10 mouse cellular contexts compared by ENCODE assay signal in the genomic region with DNA sequence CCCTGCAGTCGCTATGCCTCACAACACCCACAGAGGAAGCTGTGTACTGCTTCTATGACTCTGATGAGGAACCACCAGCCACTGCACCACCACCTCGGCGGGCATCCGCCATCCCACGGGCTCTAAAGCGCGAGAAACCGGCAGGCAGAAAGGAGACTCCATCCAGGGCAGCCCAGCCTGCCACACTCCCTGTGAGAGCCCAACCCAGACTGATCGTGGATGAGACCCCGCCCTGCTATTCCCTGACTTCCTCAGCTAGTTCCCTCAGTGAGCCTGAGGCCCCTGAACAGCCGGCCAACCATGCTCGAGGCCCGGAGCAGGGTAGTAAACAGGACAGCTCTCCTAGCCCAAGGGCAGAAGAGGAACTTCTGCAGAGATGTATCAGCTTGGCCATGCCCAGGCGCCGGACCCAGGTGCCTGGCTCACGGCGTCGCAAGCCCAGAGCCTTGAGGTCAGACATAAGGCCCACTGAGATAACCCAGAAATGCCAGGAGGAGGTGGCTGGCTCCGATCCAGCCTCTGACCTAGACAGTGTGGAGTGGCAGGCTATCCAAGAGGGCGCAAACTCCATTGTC. TPM values are rescaled to one million over a fixed set of nuclear protein-coding genes. Genes with fewer than 3 reads are reported as not detected.
DNase-seq lines count a peak whose midpoint lies in the region; ATAC-seq lines count a peak whose summit lies in the region.
"Had no signal": no experiment of that assay in that cellular context is flagged by ENCODE, and none has a peak within 500 bp of the region (broad histone marks: within the 10 kb centered on the region; RNA-seq: fewer than 3 reads in every experiment).

No protein-coding gene starts in this region.

- DNase-seq in heart, adult 8-10 months (ENCODE audit: low spot score), result no peak
- DNase-seq in embryonic facial prominence, embryonic 14.5 days (ENCODE audit: low spot score), result no peak
- no peak for DNase-seq in thymus, postnatal 0 days (ENCODE audit: low spot score)
- DNase-seq in adipocyte (ENCODE audit: low spot score), result no peak
- DNase-seq: forebrain, postnatal 0 days had no signal

- H3K27ac ChIP-seq in heart, embryonic 14.5 days (replicated peaks in 1 of 2; ENCODE audit: control insufficient read depth in 1 of 2, insufficient read depth in 1 of 2, low read depth in 2 of 2, low read length in 2 of 2), result no peak overlapping the region
- no peak overlapping the region for H3K27ac ChIP-seq in neural tube, embryonic 12.5 days
- no peak overlapping the region for H3K27ac ChIP-seq in neural tube, embryonic 15.5 days (replicated peaks)
- no peak overlapping the region for H3K27ac ChIP-seq in embryonic facial prominence, embryonic 14.5 days (replicated peaks; ENCODE audit: low read depth, low read length)
- peak overlapping the region; percentile 57 for H3K27ac ChIP-seq in stomach, embryonic 16.5 days (ENCODE audit: low read length)
- H3K27ac ChIP-seq: kidney, postnatal 0 days had no signal

- no peaks in the 10 kb centered on the region for H3K9me3 ChIP-seq in heart, embryonic 14.5 days (ENCODE audit: control insufficient read depth, low read length)
- no peaks in the 10 kb centered on the region for H3K9me3 ChIP-seq in neural tube, embryonic 12.5 days
- no peaks in the 10 kb centered on the region for H3K9me3 ChIP-seq in neural tube, embryonic 15.5 days (replicated peaks)
- H3K9me3 ChIP-seq in embryonic facial prominence, embryonic 14.5 days (ENCODE audit: control insufficient read depth, low read length), result no peaks in the 10 kb centered on the region
- no peaks in the 10 kb centered on the region for H3K9me3 ChIP-seq in stomach, embryonic 16.5 days (replicated peaks; ENCODE audit: control insufficient read depth, low read length)

- peak overlapping the region; percentile 34 for H3K9ac ChIP-seq in heart, embryonic 14.5 days (ENCODE audit: low read length)
- no peak overlapping the region for H3K9ac ChIP-seq in neural tube, embryonic 12.5 days
- H3K9ac ChIP-seq in neural tube, embryonic 15.5 days (replicated peaks), result no peak overlapping the region
- 0 out of 2 replicates have a peak overlapping the region, but pooled peaks have one; percentile 6 for H3K9ac ChIP-seq in embryonic facial prominence, embryonic 14.5 days (ENCODE audit: low read depth, low read length)
- peak overlapping the region; percentile 60 for H3K9ac ChIP-seq in stomach, embryonic 16.5 days (ENCODE audit: low read length)
- H3K9ac ChIP-seq: forebrain, postnatal 0 days had no signal

- H3K4me3 ChIP-seq in heart, embryonic 14.5 days (ENCODE audit: control insufficient read depth in 1 of 2, insufficient read depth in 1 of 2, low read depth in 1 of 2, low read length in 2 of 2), result no peak overlapping the region; a peak in 1 of 4 replicates
- H3K4me3 ChIP-seq in neural tube, embryonic 12.5 days, result no peak overlapping the region
- no peak overlapping the region for H3K4me3 ChIP-seq in neural tube, embryonic 15.5 days (replicated peaks)
- no peak overlapping the region for H3K4me3 ChIP-seq in embryonic facial prominence, embryonic 14.5 days (ENCODE audit: low read depth, low read length)
- 0 out of 2 replicates have a peak overlapping the region, but pooled peaks have one; percentile 5 for H3K4me3 ChIP-seq in stomach, embryonic 16.5 days (replicated peaks; ENCODE audit: low read length)

- peaks cover 22 to 40% of the 10 kb centered on the region in 2 experiments for H3K4me1 ChIP-seq in heart, embryonic 14.5 days (ENCODE audit: control insufficient read depth in 2 of 2, insufficient read depth in 2 of 2, low read length in 2 of 2)
- H3K4me1 ChIP-seq in neural tube, embryonic 12.5 days, result peaks cover 36% of the 10 kb centered on the region
- H3K4me1 ChIP-seq in neural tube, embryonic 15.5 days, result peaks cover 55% of the 10 kb centered on the region
- H3K4me1 ChIP-seq in embryonic facial prominence, embryonic 14.5 days (ENCODE audit: control insufficient read depth, insufficient read depth, low read length), result no peaks in the 10 kb centered on the region
- H3K4me1 ChIP-seq in stomach, embryonic 16.5 days (ENCODE audit: control insufficient read depth, insufficient read depth, low read length), result peaks cover 13% of the 10 kb centered on the region

- no peak for ATAC-seq in heart, embryonic 14.5 days (ENCODE audit: insufficient number of reproducible peaks, insufficient read depth, low FRiP score, low read depth)
- no peak for ATAC-seq in neural tube, embryonic 12.5 days (ENCODE audit: low FRiP score, low read depth)
- ATAC-seq in neural tube, embryonic 15.5 days (ENCODE audit: low FRiP score), result no peak
- no peak for ATAC-seq in embryonic facial prominence, embryonic 14.5 days (ENCODE audit: low read depth)
- ATAC-seq in stomach, embryonic 16.5 days (ENCODE audit: insufficient read depth, low FRiP score), result peak; percentile 49; the same call in 1 of the 2 replicates
- ATAC-seq: forebrain, postnatal 0 days had no signal

- H3K27me3 ChIP-seq in heart, embryonic 14.5 days (ENCODE audit: control insufficient read depth, insufficient read depth, low read length), result peaks cover 75% of the 10 kb centered on the region
- peaks cover 61% of the 10 kb centered on the region for H3K27me3 ChIP-seq in neural tube, embryonic 12.5 days (replicated peaks)
- no peaks in the 10 kb centered on the region for H3K27me3 ChIP-seq in neural tube, embryonic 15.5 days (replicated peaks)
- peaks cover 73% of the 10 kb centered on the region for H3K27me3 ChIP-seq in embryonic facial prominence, embryonic 14.5 days (replicated peaks; ENCODE audit: control insufficient read depth, insufficient read depth, low read length)
- H3K27me3 ChIP-seq in stomach, embryonic 16.5 days (ENCODE audit: control insufficient read depth, insufficient read depth, low read length), result peaks cover 56% of the 10 kb centered on the region

- H3K4me2 ChIP-seq in heart, embryonic 14.5 days (ENCODE audit: low read length), result peak overlapping the region; percentile 21; the same call in 1 of the 2 replicates
- peak overlapping the region; percentile 1; the same call in 1 of the 2 replicates for H3K4me2 ChIP-seq in neural tube, embryonic 12.5 days (replicated peaks)
- H3K4me2 ChIP-seq in neural tube, embryonic 15.5 days, result no peak overlapping the region
- no peak overlapping the region for H3K4me2 ChIP-seq in embryonic facial prominence, embryonic 14.5 days (ENCODE audit: low read depth, low read length)
- peak overlapping the region; percentile 17; the same call in 1 of the 2 replicates for H3K4me2 ChIP-seq in stomach, embryonic 16.5 days (ENCODE audit: low read depth, low read length)

- 21% methylated on average over 20 of the region's 20 CpGs for WGBS in heart, embryonic 14.5 days
- 47% methylated on average over 20 of the region's 20 CpGs for WGBS in neural tube, embryonic 12.5 days
- 50% methylated on average over 20 of the region's 20 CpGs for WGBS in neural tube, embryonic 15.5 days
- WGBS in embryonic facial prominence, embryonic 14.5 days, result 45% methylated on average over 13 of the region's 20 CpGs
- WGBS in stomach, embryonic 16.5 days, result 40% methylated on average over 20 of the region's 20 CpGs

- H3K36me3 ChIP-seq in heart, embryonic 14.5 days (ENCODE audit: control insufficient read depth, insufficient read depth, low read length), result peaks cover 11% of the 10 kb centered on the region
- H3K36me3 ChIP-seq in neural tube, embryonic 12.5 days, result peaks cover 98% of the 10 kb centered on the region
- peaks cover 95% of the 10 kb centered on the region for H3K36me3 ChIP-seq in neural tube, embryonic 15.5 days
- peaks cover 21% of the 10 kb centered on the region; the same call in 1 of the 2 replicates for H3K36me3 ChIP-seq in embryonic facial prominence, embryonic 14.5 days (ENCODE audit: control insufficient read depth, insufficient read depth, low read length)
- peaks cover 5% of the 10 kb centered on the region; the same call in 1 of the 2 replicates for H3K36me3 ChIP-seq in stomach, embryonic 16.5 days (ENCODE audit: control insufficient read depth, insufficient read depth, low read length)

RNA-seq across cellular contexts. Expression of a gene that starts 6.6 kb away (rescaled TPM):
- 28.9 and 30.8 TPM in 2 replicates for polyA plus RNA-seq in heart, embryonic 14.5 days (2014; fragmentation: Nextera tagmentation; extraction: Ambion mirVana)
- 10 to 100 TPM; 14.3 to 19.8 (median 16.3) TPM for total RNA-seq in heart, adult 8-10 months (2022)
- 37.7 and 41.1 TPM in 2 replicates for polyA plus RNA-seq in neural tube, embryonic 12.5 days (2016; fragmentation: Nextera tagmentation; extraction: Ambion mirVana)
- 26.9 and 36.6 TPM in 2 replicates for polyA plus RNA-seq in neural tube, embryonic 15.5 days (2015; fragmentation: Nextera tagmentation; extraction: Ambion mirVana)
- 38.5 and 46.3 TPM in 2 replicates for polyA plus RNA-seq in embryonic facial prominence, embryonic 14.5 days (2014; fragmentation: Nextera tagmentation; extraction: Ambion mirVana)
- polyA plus RNA-seq in stomach, embryonic 16.5 days (2015; fragmentation: Nextera tagmentation; extraction: Ambion mirVana), result 46.6 and 48.1 TPM in 2 replicates
- polyA plus RNA-seq in thymus, postnatal 0 days (2015; fragmentation: Nextera tagmentation; extraction: Ambion mirVana), result 72.7 and 81.1 TPM in 2 replicates

RNA-seq across cellular contexts. Expression of a gene that starts 15.6 kb away (rescaled TPM):
- 1.4 TPM in 2 replicates for polyA plus RNA-seq in heart, embryonic 14.5 days (2014; fragmentation: Nextera tagmentation; extraction: Ambion mirVana)
- 1 to 10 TPM; 1.7 to 3.1 (median 2.7) TPM for total RNA-seq in heart, adult 8-10 months (2022)
- 2.2 and 2.3 TPM in 2 replicates for polyA plus RNA-seq in neural tube, embryonic 12.5 days (2016; fragmentation: Nextera tagmentation; extraction: Ambion mirVana)
- polyA plus RNA-seq in neural tube, embryonic 15.5 days (2015; fragmentation: Nextera tagmentation; extraction: Ambion mirVana), result 5.6 and 8.2 TPM in 2 replicates
- polyA plus RNA-seq in embryonic facial prominence, embryonic 14.5 days (2014; fragmentation: Nextera tagmentation; extraction: Ambion mirVana), result 1.7 and 2.9 TPM in 2 replicates
- polyA plus RNA-seq in stomach, embryonic 16.5 days (2015; fragmentation: Nextera tagmentation; extraction: Ambion mirVana), result 3.7 and 4.4 TPM in 2 replicates
- polyA plus RNA-seq in thymus, postnatal 0 days (2015; fragmentation: Nextera tagmentation; extraction: Ambion mirVana), result 4.4 and 4.6 TPM in 2 replicates

RNA-seq across cellular contexts. Expression of a gene that starts 16.0 kb away (rescaled TPM):
- polyA plus RNA-seq in heart, embryonic 14.5 days (2014; fragmentation: Nextera tagmentation; extraction: Ambion mirVana), result 1.4 and 1.6 TPM in 2 replicates
- total RNA-seq in heart, adult 8-10 months (2022), result 1 to 10 TPM; 3.1 to 7.6 (median 5.0) TPM
- 3.4 and 3.6 TPM in 2 replicates for polyA plus RNA-seq in neural tube, embryonic 12.5 days (2016; fragmentation: Nextera tagmentation; extraction: Ambion mirVana)
- 4.3 and 7.3 TPM in 2 replicates for polyA plus RNA-seq in neural tube, embryonic 15.5 days (2015; fragmentation: Nextera tagmentation; extraction: Ambion mirVana)
- 5.6 and 7.5 TPM in 2 replicates for polyA plus RNA-seq in embryonic facial prominence, embryonic 14.5 days (2014; fragmentation: Nextera tagmentation; extraction: Ambion mirVana)
- polyA plus RNA-seq in stomach, embryonic 16.5 days (2015; fragmentation: Nextera tagmentation; extraction: Ambion mirVana), result 45.2 and 51.1 TPM in 2 replicates
- polyA plus RNA-seq in thymus, postnatal 0 days (2015; fragmentation: Nextera tagmentation; extraction: Ambion mirVana), result 0.26 and 0.30 TPM in 2 replicates

RNA-seq across cellular contexts. Expression of a gene that starts 17.9 kb away (rescaled TPM):
- polyA plus RNA-seq in heart, embryonic 14.5 days (2014; fragmentation: Nextera tagmentation; extraction: Ambion mirVana), result 0.78 and 1.4 TPM in 2 replicates
- 1 to 10 TPM; 2.2 to 3.1 (median 2.2) TPM for total RNA-seq in heart, adult 8-10 months (2022)
- polyA plus RNA-seq in neural tube, embryonic 12.5 days (2016; fragmentation: Nextera tagmentation; extraction: Ambion mirVana), result 160 and 175 TPM in 2 replicates
- 122 and 144 TPM in 2 replicates for polyA plus RNA-seq in neural tube, embryonic 15.5 days (2015; fragmentation: Nextera tagmentation; extraction: Ambion mirVana)
- polyA plus RNA-seq in embryonic facial prominence, embryonic 14.5 days (2014; fragmentation: Nextera tagmentation; extraction: Ambion mirVana), result 6.2 and 7.4 TPM in 2 replicates
- polyA plus RNA-seq in stomach, embryonic 16.5 days (2015; fragmentation: Nextera tagmentation; extraction: Ambion mirVana), result 3.3 and 4.3 TPM in 2 replicates
- polyA plus RNA-seq in thymus, postnatal 0 days (2015; fragmentation: Nextera tagmentation; extraction: Ambion mirVana), result 0.10 and 0.24 TPM in 2 replicates

RNA-seq across cellular contexts. Expression of a gene that starts 21.5 kb away (rescaled TPM):
- 648 and 723 TPM in 2 replicates for polyA plus RNA-seq in heart, embryonic 14.5 days (2014; fragmentation: Nextera tagmentation; extraction: Ambion mirVana)
- 100 to 1,000 TPM; 763 to 919 (median 846) TPM for total RNA-seq in heart, adult 8-10 months (2022)
- polyA plus RNA-seq in neural tube, embryonic 12.5 days (2016; fragmentation: Nextera tagmentation; extraction: Ambion mirVana), result 643 and 654 TPM in 2 replicates
- polyA plus RNA-seq in neural tube, embryonic 15.5 days (2015; fragmentation: Nextera tagmentation; extraction: Ambion mirVana), result 544 and 638 TPM in 2 replicates
- 1,047 and 1,145 TPM in 2 replicates for polyA plus RNA-seq in embryonic facial prominence, embryonic 14.5 days (2014; fragmentation: Nextera tagmentation; extraction: Ambion mirVana)
- polyA plus RNA-seq in stomach, embryonic 16.5 days (2015; fragmentation: Nextera tagmentation; extraction: Ambion mirVana), result 807 and 821 TPM in 2 replicates
- 1,158 and 1,206 TPM in 2 replicates for polyA plus RNA-seq in thymus, postnatal 0 days (2015; fragmentation: Nextera tagmentation; extraction: Ambion mirVana)

Comparison
In these comparisons a context has a peak if more than half of its experiments do, and no peak if none do; other contexts are left out.
1. H3K4me2 ChIP-seq: peak in heart, embryonic 14.5 days (single experiment), neural tube, embryonic 12.5 days (single experiment) and stomach, embryonic 16.5 days (single experiment); none in neural tube, embryonic 15.5 days (single experiment) and embryonic facial prominence, embryonic 14.5 days (single experiment).
2. H3K9ac ChIP-seq: peak in heart, embryonic 14.5 days (single experiment), embryonic facial prominence, embryonic 14.5 days (single experiment) and stomach, embryonic 16.5 days (single experiment); none in neural tube, embryonic 12.5 days (single experiment) and neural tube, embryonic 15.5 days (single experiment).